Mouse (Mus musculus) myocyte (in vitro differentiated cells): ENCODE data around the gene Fam92a. TPM values are rescaled to one million over a fixed set of nuclear protein-coding genes. Genes with fewer than 3 reads are reported as not detected.
"Not testable (repeated sequence)": the region's sequence is repeated elsewhere in the genome, so short reads cannot be mapped to it uniquely, and the experiment has no call there.

Experiments
- H3K27me3 ChIP-seq: one replicate; pipeline ENCODE4 v1.6.1; 2011; ENCODE audit not compliant: control insufficient read depth, insufficient read depth, insufficient read length
- H3K36me3 ChIP-seq: one replicate; pipeline ENCODE4 v1.6.1; 2011; ENCODE audit not compliant: control insufficient read depth, insufficient read depth
- H3K4me2 ChIP-seq: one replicate; pipeline ENCODE4 v1.6.1; 2011; ENCODE audit warnings: low read depth, control low read depth
- H3K4me3 ChIP-seq: one replicate; pipeline ENCODE4 v1.5.1; 2011; ENCODE audit warnings: mild to moderate bottlenecking, control low read depth, moderate library complexity
- H3K79me2 ChIP-seq: one replicate; pipeline ENCODE4 v1.6.1; 2011; ENCODE audit not compliant: control insufficient read depth, insufficient read depth
- H3ac ChIP-seq: one replicate; pipeline ENCODE4 v1.6.1; 2011; ENCODE audit not compliant: control insufficient read depth, insufficient read length
- CEBPB ChIP-seq: IDR thresholded peaks from 2 replicates; pipeline ENCODE4 v1.6.1; 2011; ENCODE audit warnings: mild to moderate bottlenecking, moderate library complexity; ENCODE audit not compliant: poor library complexity, insufficient read depth, severe bottlenecking
- E2F4 ChIP-seq: IDR thresholded peaks from one replicate; pipeline ENCODE4 v1.6.1; 2011; ENCODE audit warnings: mild to moderate bottlenecking, control low read depth, moderate library complexity; ENCODE audit not compliant: insufficient read depth
- MAX ChIP-seq: IDR thresholded peaks from one replicate; pipeline ENCODE4 v1.6.1; 2011; ENCODE audit warnings: low read depth, mild to moderate bottlenecking, control low read depth
- MYOD1 ChIP-seq, 3 experiments: IDR thresholded peaks; one replicate each; pipeline ENCODE4 v1.6.1; 2011; ENCODE audit warnings: control low read depth in 2 of 3, low read depth in 2 of 3, mild to moderate bottlenecking in 2 of 3, moderate library complexity in 1 of 3; ENCODE audit not compliant: insufficient read length in 2 of 3, control insufficient read depth in 1 of 3
- MYOG ChIP-seq, 3 experiments: IDR thresholded peaks; one replicate each; pipeline ENCODE4 v1.6.1; 2011; ENCODE audit warnings: control low read depth in 2 of 3, low read depth in 2 of 3, mild to moderate bottlenecking in 2 of 3; ENCODE audit not compliant: insufficient read length in 2 of 3, control insufficient read depth in 1 of 3, insufficient read depth in 1 of 3
- POLR2A ChIP-seq: IDR thresholded peaks from one replicate; pipeline ENCODE4 v1.6.1; 2011; ENCODE audit warnings: low read depth, mild to moderate bottlenecking, control low read depth, moderate library complexity; ENCODE audit not compliant: insufficient read length
- POLR2AphosphoS2 ChIP-seq: IDR thresholded peaks from one replicate; pipeline ENCODE4 v1.6.1; 2011; ENCODE audit warnings: low read depth, control low read depth; ENCODE audit not compliant: insufficient read length
- REST ChIP-seq: IDR thresholded peaks from one replicate; pipeline ENCODE4 v1.6.1; 2011; ENCODE audit warnings: mild to moderate bottlenecking, control low read depth, moderate library complexity; ENCODE audit not compliant: insufficient read depth, insufficient read length
- SRF ChIP-seq: IDR thresholded peaks from one replicate; pipeline ENCODE4 v1.6.1; 2011; ENCODE audit warnings: low read depth; ENCODE audit not compliant: control insufficient read depth, insufficient read length
- TCF12 ChIP-seq: IDR thresholded peaks from one replicate; pipeline ENCODE4 v1.6.1; 2011; ENCODE audit warnings: mild to moderate bottlenecking, control low read depth; ENCODE audit not compliant: poor library complexity, insufficient read depth, severe bottlenecking
- TCF3 ChIP-seq: IDR thresholded peaks from one replicate; pipeline ENCODE4 v1.6.1; 2011; ENCODE audit warnings: low read depth, control low read depth; ENCODE audit not compliant: insufficient read length
- USF1 ChIP-seq: IDR thresholded peaks from one replicate; pipeline ENCODE4 v1.6.1; 2011; ENCODE audit warnings: low read depth, mild to moderate bottlenecking, control low read depth, moderate library complexity
- polyA plus RNA-seq: library from polyadenylated mRNA; unstranded; fragments of >200 nt; fragmentation: generic; extraction: Trizol; gene quantifications from one replicate; pipeline ENCODE4 v1.2.1, GENCODE M21; 2012; ENCODE audit warnings: missing spikeins

Fam92a gene
- 14.6 TPM for polyA plus RNA-seq

DNA sequence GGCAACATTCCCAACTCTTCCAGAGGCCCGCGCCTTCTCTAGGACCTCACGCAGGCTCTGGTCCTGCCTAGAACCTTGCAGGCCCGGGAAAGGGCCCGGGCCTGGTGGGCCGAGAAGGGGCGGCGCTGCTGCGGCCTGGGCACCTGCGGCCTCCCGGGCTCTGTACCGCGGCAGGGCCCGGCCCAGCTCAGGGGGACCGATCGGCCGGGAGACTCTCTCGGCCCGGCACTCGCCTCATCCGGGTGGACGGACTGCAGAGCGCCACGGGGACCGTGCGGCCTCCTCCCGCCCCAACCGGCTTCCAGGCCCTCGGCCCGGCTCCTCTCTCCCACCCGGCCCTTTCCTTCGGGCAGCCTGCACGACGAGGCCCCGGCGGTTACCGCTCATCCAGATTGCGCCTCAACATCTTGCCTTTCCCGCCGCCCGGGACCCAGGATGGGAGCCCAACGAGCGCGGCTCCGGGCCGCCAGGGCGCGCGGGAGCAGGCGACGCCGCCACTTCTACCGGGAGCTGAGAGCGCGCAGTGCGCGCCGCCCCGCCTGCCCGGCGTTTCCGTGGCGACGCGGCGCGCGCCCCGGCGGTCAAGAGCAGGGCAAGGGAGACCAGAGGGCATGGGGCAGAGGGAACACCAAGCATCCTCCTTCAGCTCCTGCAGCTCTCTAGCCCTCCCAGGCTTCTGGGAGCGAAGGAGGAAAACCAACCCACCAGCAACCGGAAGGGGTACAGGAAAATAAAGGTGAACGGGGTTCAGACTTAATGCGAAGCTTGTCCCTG, at the start of gene Fam92a:
Gene Fam92a (minus strand): TSS at position 698 of the 774 bp plus-strand sequence.
- H3K4me3 ChIP-seq = peak within 1 kb of the TSS; percentile 36
- H3K79me2 ChIP-seq = peaks cover 9% of the 10 kb centered on the region
- peak; percentile 48 for TF ChIP-seq POLR2A
- no peak for TF ChIP-seq REST
- H3ac ChIP-seq = peak within 1 kb of the TSS; percentile 26
- no peaks in the 10 kb centered on the region for H3K27me3 ChIP-seq
- H3K36me3 ChIP-seq = peaks cover 6% of the 10 kb centered on the region
- peak within 1 kb of the TSS; percentile 99 for H3K4me2 ChIP-seq

DNA sequence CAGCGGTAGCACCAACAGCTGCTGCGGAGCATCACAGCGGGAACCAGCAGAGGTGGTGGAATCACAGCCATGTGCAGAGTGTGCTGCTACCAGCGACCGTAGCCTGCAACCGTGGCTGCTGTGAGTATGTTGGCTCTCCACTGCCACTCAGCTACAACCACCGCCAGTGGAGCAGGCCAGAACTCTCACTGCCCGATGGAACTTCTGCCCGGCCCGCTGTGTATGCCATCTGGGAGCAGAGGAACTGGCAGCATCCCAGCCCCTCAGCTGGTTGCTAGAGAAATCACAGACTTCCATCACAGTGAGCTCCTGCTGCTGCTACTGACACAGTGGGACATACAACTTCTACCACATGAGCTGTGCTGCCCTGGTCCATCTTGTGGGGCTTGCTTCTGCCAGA, 7.2 kb upstream of the Fam92a start:
- H3K27me3 ChIP-seq = peaks cover 6% of the 10 kb centered on the region
- no peak overlapping the region for H3K4me3 ChIP-seq
- no peaks in the 10 kb centered on the region for H3K79me2 ChIP-seq
- H3K4me2 ChIP-seq = no peak overlapping the region
- TF ChIP-seq REST = no peak
- TF ChIP-seq SRF = no peak
- no peak for TF ChIP-seq TCF3
- TF ChIP-seq MYOD1 (IDR thresholded peaks at IDR 0.05; ENCODE audit: control insufficient read depth in 1 of 3, insufficient read length in 2 of 3, low read depth in 2 of 3) = no peak
- no peak for TF ChIP-seq USF1
- TF ChIP-seq CEBPB = no peak
- TF ChIP-seq TCF12 = no peak
- no peak for TF ChIP-seq MYOG (IDR thresholded peaks at IDR 0.05; ENCODE audit: control insufficient read depth in 1 of 3, insufficient read depth in 1 of 3, insufficient read length in 2 of 3, low read depth in 2 of 3)
- TF ChIP-seq E2F4 = no peak
- TF ChIP-seq POLR2AphosphoS2 = no peak
- no peak for TF ChIP-seq MAX
- no peak for TF ChIP-seq POLR2A
- H3ac ChIP-seq = no peak overlapping the region
- H3K36me3 ChIP-seq = no peaks in the 10 kb centered on the region

DNA sequence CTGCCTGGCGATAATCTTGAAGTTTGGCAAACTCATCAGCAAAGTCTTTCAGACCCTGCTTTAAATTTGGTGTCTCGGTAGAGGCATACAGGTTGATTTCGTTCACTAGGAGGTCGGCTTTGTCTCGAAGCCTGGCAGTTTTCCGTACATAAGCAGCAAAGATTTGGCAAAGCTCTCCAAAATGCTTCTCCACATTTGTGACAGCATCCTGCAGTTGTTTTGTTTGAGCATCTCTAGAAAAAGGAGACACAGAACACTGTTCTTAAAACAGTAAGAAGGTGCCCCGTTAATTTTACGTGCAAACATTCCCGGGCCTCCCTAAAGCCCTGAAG, 863 bp downstream of the Fam92a start:
- Histone ChIP-seq H3K36me3 (peaks cover 11% of the 10 kb centered on the region), H3K79me2 (peaks cover 9% of the 10 kb centered on the region), H3ac (peak overlapping the region; percentile 26), H3K4me3 (peak overlapping the region; percentile 36), H3K4me2 (peak overlapping the region; percentile 99), H3K27me3 (no peaks in the 10 kb centered on the region)
- TF ChIP-seq USF1 (no peak), CEBPB (no peak), POLR2AphosphoS2 (no peak), MYOG (IDR thresholded peaks at IDR 0.05; ENCODE audit: control insufficient read depth in 1 of 3, insufficient read depth in 1 of 3, insufficient read length in 2 of 3, low read depth in 2 of 3) (no peak), REST (no peak), E2F4 (no peak), TCF3 (no peak), MYOD1 (IDR thresholded peaks at IDR 0.05; ENCODE audit: control insufficient read depth in 1 of 3, insufficient read length in 2 of 3, low read depth in 2 of 3) (no peak), TCF12 (no peak), MAX (no peak), POLR2A (no peak), SRF (no peak)

DNA sequence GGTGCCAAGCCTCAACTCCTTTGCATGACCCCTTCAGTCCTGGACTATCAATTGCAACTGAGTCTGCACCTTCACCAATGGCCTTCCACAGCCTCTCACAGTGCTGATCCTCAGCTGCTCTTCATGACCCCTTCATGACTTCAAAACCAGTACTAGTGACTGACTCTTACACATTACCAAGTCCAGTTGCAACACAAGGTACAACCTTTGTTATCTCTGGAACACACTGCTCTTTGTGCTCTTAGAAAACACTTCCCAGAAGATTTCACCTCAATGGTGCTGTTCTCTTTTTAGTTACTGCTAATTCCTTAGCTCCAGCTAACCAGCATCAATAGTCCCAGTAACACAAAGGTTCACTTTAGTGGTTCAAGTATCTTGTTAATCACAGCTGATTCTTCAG, 24.2 kb downstream of the Fam92a start:
- H3K27me3 ChIP-seq = no peaks in the 10 kb centered on the region
- H3K4me2 ChIP-seq = no peak overlapping the region
- no peaks in the 10 kb centered on the region for H3K36me3 ChIP-seq
- H3K79me2 ChIP-seq = no peaks in the 10 kb centered on the region
- H3ac ChIP-seq = no peak overlapping the region
- H3K4me3 ChIP-seq = no peak overlapping the region
- TF ChIP-seq MYOD1 (IDR thresholded peaks at IDR 0.05; ENCODE audit: control insufficient read depth in 1 of 3, insufficient read length in 2 of 3, low read depth in 2 of 3) = no peak
- no peak for TF ChIP-seq SRF
- no peak for TF ChIP-seq TCF3
- TF ChIP-seq MAX = no peak
- no peak for TF ChIP-seq POLR2A
- TF ChIP-seq USF1 = no peak
- TF ChIP-seq TCF12 = no peak
- TF ChIP-seq CEBPB = no peak
- no peak for TF ChIP-seq POLR2AphosphoS2
- TF ChIP-seq E2F4 = no peak
- TF ChIP-seq MYOG (IDR thresholded peaks at IDR 0.05; ENCODE audit: control insufficient read depth in 1 of 3, insufficient read depth in 1 of 3, insufficient read length in 2 of 3, low read depth in 2 of 3) = no peak
- TF ChIP-seq REST = no peak

DNA sequence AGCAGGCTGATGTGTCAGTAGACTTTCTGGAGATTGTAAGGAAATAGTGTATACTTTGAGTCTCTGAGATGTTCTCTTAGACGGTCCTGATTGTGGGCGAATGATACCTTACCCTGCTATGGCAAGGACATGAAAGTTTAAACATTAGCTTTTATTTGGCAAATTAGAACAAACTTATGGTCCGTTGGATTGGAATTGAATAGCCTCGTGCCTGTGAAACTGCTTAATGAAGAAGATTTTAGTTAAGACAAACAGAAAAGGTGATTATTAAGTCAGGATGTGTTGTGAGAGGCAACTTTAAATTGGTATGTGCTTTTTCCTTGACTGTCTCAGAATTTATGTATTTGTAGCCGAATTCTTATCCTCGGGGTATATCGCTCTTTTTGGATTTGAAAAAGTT, 30.3 kb downstream of the Fam92a start:
- H3K36me3 ChIP-seq, H3ac ChIP-seq, H3K4me2 ChIP-seq, H3K79me2 ChIP-seq, H3K27me3 ChIP-seq, H3K4me3 ChIP-seq: not testable (repeated sequence)

DNA sequence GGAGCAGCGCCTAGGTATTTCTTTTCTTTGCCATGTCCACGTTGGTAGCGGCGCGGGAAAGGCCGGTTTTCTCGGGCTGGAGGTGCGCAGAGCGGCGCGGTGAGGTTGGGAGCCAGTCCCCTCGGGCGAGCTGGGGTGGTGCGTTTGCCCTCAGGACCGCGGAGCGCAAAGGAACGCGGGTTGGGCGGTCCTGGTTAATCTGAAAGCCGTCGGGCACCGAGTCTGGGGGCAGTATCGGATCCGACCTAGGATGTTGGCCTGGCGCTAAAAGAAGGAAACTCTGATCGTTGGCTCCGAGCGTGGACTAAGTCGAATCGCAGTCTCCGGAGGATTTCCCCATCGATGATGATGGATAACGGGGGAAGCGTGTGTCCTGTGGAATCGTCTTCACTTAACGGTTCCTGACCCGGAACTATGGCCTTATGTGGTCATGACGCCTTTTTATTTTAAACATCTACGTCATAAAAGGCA, 31.2 kb downstream of the Fam92a start:
- H3K4me2 ChIP-seq, H3K79me2 ChIP-seq, H3K4me3 ChIP-seq, H3K36me3 ChIP-seq, H3K27me3 ChIP-seq, H3ac ChIP-seq: not testable (repeated sequence)

DNA sequence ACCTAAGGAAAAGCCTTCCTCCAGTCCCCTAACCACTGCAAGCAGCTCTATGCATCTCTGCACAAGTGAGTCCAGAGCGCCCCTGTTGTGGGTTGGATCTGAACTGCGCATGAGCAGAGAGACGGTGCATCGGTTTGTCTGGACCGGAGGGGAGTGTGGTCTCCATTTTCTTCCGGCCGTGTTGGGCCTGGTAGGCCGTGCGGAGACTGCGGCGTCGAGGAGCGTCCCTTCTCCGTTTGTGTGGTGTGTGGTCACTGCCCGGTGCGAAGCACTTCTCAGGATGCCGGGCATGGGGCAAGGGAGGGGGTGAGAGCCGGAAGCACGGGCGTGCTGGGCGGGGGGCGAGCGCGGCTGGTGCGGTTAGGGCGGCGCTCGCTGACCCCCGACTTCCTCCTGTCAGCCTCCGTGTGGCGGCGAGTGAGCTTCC, 31.7 kb downstream of the Fam92a start, which contains the start of gene Rbm12b1:
Gene Rbm12b1 (plus strand): TSS at position 124 of the 427 bp plus-strand sequence.
- H3K4me2 ChIP-seq = peak within 1 kb of the TSS; percentile 34
- not testable (repeated sequence) for H3K27me3 ChIP-seq, H3ac ChIP-seq, H3K4me3 ChIP-seq, H3K79me2 ChIP-seq, H3K36me3 ChIP-seq
